Mouse (Mus musculus) kidney, postnatal 25 days (tissue): ENCODE data around the gene Defb45.

Experiments used
- DNase-seq, 2 experiments: peaks; one replicate each; pipeline ENCODE4 v3.0.0; 2021; ENCODE audit warnings: mixed read lengths in 2 of 2

Gene Defb45

GRCm38 (mm10) chr2:152599299-152599698, at the start of gene Defb45:
Gene Defb45, minus strand, starts transcription at chr2:152599399.
- no peak for DNase-seq

DNA sequence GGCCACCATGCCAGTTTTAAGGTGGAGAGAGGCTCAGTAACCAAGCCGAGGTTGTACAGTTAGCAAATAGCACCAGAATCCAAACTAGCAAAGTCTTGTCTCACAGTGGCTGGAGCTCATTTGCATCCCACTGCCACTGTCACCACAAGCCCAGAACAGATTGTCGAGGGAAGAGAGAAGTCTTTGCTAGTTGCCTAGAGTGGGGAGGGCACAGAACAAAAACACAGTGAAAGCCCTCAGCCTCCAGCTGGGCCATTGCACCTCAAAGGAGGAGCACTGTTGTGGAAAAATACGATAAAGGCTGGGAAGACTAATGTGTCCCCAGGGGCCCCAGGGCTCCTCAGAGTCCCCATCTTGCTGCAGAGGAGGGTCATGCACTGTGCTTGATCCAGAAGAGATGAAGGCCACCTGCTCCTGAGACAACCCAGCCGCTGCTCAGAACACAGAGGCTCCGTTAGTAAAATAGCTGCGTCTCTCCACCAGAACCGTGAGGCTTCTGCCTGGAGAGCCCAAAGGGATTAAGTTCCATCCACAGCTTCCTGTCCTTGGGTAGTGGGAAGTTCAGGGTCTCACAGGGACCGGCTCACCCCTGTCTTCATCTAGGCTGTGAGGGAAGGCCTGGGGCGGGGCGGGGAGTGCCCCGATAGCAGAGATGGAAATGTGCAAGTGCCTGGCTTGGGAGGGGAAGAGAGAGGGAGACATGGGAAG, 40.4 kb upstream of the Defb45 start:
- DNase-seq, result peak; percentile 68 to 82

- no peak for DNase-seq
Observed at GRCm38 (mm10) chr2:152638865-152639264, 39.7 kb upstream of the Defb45 start.

GRCm38 (mm10) chr2:152637381-152637780, 38.2 kb upstream of the Defb45 start:
- no peak for DNase-seq

DNA sequence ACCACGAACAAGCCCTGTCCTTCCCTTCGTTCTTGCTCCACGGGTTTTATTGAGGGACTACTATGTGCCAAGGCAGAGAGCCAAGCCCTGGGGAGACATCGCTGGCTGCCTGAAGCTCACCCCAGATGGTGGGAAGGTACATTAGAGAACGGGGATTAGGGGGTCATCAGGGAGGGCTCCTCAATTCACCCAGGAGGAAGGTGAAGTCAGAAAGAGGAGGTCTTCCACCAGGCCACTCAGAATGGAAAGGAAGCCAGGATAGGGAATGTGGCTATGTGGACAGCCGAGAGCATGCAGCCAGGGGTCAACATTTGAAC, 37.8 kb upstream of the Defb45 start:
- no peak for DNase-seq

GRCm38 (mm10) chr2:152636246-152637005, 37.2 kb upstream of the Defb45 start:
- DNase-seq, result peak; percentile 82 to 91

- no peak for DNase-seq
Observed at GRCm38 (mm10) chr2:152634311-152634710, 35.1 kb upstream of the Defb45 start.

DNA sequence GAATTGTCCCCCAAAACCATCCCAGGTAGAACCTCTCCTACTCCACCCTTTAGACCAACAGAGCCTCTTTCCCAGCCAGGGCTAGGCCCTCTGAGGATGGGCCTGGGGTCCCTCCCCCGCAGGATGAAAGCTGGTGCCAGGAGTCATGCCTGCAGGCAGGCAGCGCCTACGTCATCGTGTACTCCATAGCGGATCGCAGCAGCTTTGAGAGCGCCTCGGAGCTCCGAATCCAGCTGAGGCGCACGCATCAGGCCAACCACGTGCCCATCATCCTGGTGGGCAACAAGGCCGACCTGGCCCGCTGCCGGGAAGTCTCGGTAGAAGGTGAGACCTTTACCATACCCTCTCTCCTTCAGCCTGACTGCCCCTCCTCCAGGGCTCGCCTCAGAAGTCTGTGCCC, 34.1 kb upstream of the Defb45 start:
- no peak for DNase-seq

GRCm38 (mm10) chr2:152629904-152630303, 30.7 kb upstream of the Defb45 start:
- DNase-seq, result no peak

GRCm38 (mm10) chr2:152629239-152629638, 30.0 kb upstream of the Defb45 start:
- no peak for DNase-seq

GRCm38 (mm10) chr2:152628066-152628465, 28.9 kb upstream of the Defb45 start:
- DNase-seq, result peak; percentile 42 to 61

- peak; percentile 41 to 66 for DNase-seq
Observed at GRCm38 (mm10) chr2:152626774-152627591, 27.8 kb upstream of the Defb45 start, which contains the start of gene Rem1. Gene Rem1, plus strand, starts transcription at chr2:152626951.

GRCm38 (mm10) chr2:152625256-152625655, 26.1 kb upstream of the Defb45 start:
- DNase-seq, result no peak

DNA sequence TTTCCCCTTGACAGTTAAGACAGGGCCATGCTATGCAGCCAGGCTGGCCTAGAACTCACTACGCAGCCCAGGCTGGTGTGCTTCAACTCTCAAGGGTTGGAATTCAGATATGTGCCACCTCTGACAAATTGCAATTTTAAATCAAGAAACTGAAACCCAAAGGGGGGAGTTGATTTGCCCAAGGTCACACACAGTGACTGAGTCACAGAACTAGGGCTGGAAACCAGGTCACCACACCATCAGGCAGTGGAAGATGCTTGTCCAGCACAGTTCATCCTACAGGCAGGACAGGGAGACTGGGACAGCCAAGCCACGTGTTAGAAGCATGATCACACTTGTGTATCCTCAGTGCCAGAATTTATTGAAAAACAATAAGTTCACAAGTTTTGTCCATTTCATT, 25.4 kb upstream of the Defb45 start:
- no peak for DNase-seq

- no peak for DNase-seq
Observed at GRCm38 (mm10) chr2:152622953-152623352, 23.8 kb upstream of the Defb45 start, which contains the start of gene Defb25. Gene Defb25, minus strand, starts transcription at chr2:152623053.

GRCm38 (mm10) chr2:152622151-152622550, 23.0 kb upstream of the Defb45 start:
- DNase-seq, result no peak

- DNase-seq, result peak in 1 of 2 experiments; percentile 61
Observed at GRCm38 (mm10) chr2:152620367-152621134, 21.4 kb upstream of the Defb45 start.

GRCm38 (mm10) chr2:152617374-152617773, 18.2 kb upstream of the Defb45 start:
- DNase-seq, result peak in 1 of 2 experiments; percentile 37

DNA sequence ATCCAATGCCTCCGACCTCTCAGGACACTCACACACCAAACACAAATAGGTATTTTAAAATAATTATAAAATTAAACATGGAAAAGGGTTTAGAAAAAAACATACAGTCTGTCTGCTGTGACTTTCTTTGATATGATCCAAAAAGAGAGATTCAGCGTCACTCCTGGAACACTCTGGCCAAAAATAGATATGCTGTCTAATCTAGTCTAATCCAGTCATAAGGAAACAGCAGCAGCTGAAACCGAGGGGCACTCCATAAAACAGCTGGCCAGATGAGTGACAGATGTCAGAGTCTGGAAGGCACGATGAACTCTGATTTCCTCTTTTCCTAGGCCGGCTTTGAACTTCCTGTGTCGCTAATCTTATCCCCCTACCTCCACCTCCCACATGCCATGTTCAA, 17.3 kb upstream of the Defb45 start:
- no peak for DNase-seq

GRCm38 (mm10) chr2:152615563-152615962, 16.4 kb upstream of the Defb45 start:
- peak; percentile 49 to 65 for DNase-seq

DNA sequence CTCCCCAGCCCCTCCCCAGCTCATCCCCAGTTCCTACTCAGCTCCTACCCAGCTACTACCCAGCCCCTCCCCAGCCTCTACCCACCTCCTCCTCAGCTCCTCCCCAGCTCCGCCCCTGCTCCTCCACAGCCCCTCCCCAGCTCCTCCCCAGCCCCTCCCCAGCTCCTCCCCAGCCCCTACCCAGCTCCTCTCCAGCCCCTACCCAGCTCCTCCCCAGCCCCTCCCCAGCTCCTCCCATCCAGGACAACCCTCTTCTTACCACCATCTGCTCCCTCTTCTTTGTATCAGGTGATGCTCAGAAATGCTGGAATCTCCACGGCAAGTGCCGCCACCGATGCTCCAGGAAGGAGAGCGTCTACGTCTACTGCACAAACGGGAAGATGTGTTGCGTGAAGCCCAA, 13.0 kb upstream of the Defb45 start:
- DNase-seq, result no peak

GRCm38 (mm10) chr2:152608719-152609118, 9.5 kb upstream of the Defb45 start:
- no peak for DNase-seq

DNA sequence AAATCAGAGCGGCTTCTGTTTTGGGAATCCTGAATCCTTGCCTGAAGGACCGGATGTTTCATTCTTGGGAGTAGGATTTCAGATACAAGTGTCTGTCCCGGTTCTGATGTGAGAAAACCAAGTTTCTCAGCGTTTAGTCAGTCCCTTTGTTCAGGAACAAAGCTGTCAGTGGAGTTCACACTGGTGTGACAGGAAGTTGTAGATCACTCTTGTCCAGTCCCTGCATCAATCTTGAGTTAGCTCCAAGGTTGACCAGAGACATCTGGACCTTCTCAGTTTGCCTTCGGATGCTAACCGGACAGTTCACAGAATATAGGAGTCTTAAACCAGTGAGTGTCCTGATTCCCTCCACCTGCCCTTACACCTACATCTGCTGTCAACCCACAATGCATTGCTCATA, 8.5 kb upstream of the Defb45 start:
- DNase-seq, result no peak
